Mouse (Mus musculus) small intestine, adult 2 months (tissue): ENCODE measurements around the gene Cfap44.

Experiments
- CTCF ChIP-seq: fragments of 200-500 bp; IDR thresholded peaks from 2 replicates; pipeline ENCODE4 v1.5.1; 2012; ENCODE audit warnings: low read depth, mild to moderate bottlenecking, control low read depth, inconsistent platforms, low read length, moderate library complexity, mixed read lengths; ENCODE audit not compliant: insufficient replicate concordance, insufficient read length; ENCODE audit errors: extremely low read depth
- POLR2A ChIP-seq: fragments of 200-500 bp; IDR thresholded peaks from 2 replicates; pipeline ENCODE4 v1.6.1; 2012; ENCODE audit warnings: low read depth, mild to moderate bottlenecking, control low read depth, inconsistent platforms, low read length, moderate library complexity

DNA sequence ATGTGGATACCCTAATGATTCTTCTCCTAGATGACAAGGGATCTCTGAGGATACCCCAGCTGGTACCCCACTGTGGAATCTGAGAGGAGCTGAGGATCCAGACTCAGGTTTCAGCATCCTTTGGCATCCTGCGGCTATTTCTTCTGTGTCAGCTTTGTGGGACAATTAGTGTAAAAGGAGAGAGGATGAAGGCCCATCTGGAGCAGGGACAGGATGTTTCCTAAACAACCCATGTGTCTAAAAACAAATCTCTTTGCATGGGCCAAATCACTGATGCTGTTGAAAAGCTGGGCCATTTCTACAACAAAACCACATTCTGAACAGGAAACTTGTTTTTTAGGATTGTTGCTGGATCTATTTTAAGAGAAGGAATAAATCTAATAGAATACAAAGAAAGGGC, 110.6 kb downstream of the Cfap44 start:
- TF ChIP-seq POLR2A (no peak), CTCF (no peak)
